Mouse (Mus musculus) limb, embryonic 15.5 days (tissue): ENCODE results near the gene C8g. TPM values are rescaled to one million over a fixed set of nuclear protein-coding genes. Genes with fewer than 3 reads are reported as not detected.

Experiments
- ATAC-seq: fragments of 200-750 bp; cut with Nextera tagmentation; 2 replicates; pipeline ENCODE4 v1.8.0; 2017; ENCODE audit warnings: low read depth, moderate TSS enrichment; ENCODE audit not compliant: insufficient number of reproducible peaks, low FRiP score, low TSS enrichment
- H3K27ac ChIP-seq: fragments of 300-500 bp; sonication (generic); 2 replicates; pipeline ENCODE4 v1.5.1; 2015; ENCODE audit warnings: moderate library complexity, mild to moderate bottlenecking, inconsistent platforms
- H3K27me3 ChIP-seq: fragments of 300-500 bp; sonication (generic); 2 replicates; pipeline ENCODE4 v1.6.1; 2015; ENCODE audit warnings: inconsistent platforms
- H3K36me3 ChIP-seq: fragments of 300-500 bp; sonication (generic); 2 replicates; pipeline ENCODE4 v1.6.1; 2015; ENCODE audit warnings: inconsistent platforms
- H3K4me1 ChIP-seq: fragments of 300-500 bp; sonication (generic); 2 replicates; pipeline ENCODE4 v1.6.1; 2015; ENCODE audit warnings: inconsistent platforms
- H3K4me2 ChIP-seq: fragments of 300-500 bp; sonication (generic); 2 replicates; pipeline ENCODE4 v1.6.1; 2015; ENCODE audit warnings: mild to moderate bottlenecking, inconsistent platforms
- H3K4me3 ChIP-seq: fragments of 300-500 bp; sonication (generic); 2 replicates; pipeline ENCODE4 v1.5.1; 2015; ENCODE audit warnings: mild to moderate bottlenecking, inconsistent platforms
- H3K9ac ChIP-seq: fragments of 300-500 bp; sonication (generic); 2 replicates; pipeline ENCODE4 v1.6.1; 2015; ENCODE audit warnings: inconsistent platforms
- H3K9me3 ChIP-seq: fragments of 300-500 bp; sonication (generic); 2 replicates; pipeline ENCODE4 v1.6.1; 2016; ENCODE audit warnings: inconsistent platforms
- WGBS: fragments of 180-500 bp; shearing (Covaris S2); methylation state at CpG from one replicate; pipeline ENCODE4 v1.1.7; 2015; 5-methylcytosine and 5-hydroxymethylcytosine counted together
- polyA plus RNA-seq: library from polyadenylated mRNA; unstranded; fragments of >200 nt; fragmentation: Nextera tagmentation; extraction: Ambion mirVana; gene quantifications from 2 replicates; pipeline ENCODE4 v1.2.1, GENCODE M21; 2015

The C8g gene
- polyA plus RNA-seq, 1 experiment from 2014 or later, result 4.6 TPM

GRCm38 (mm10) chr2:25477541-25477940 is 24.0 kb downstream of the C8g start:
- Histone ChIP-seq H3K4me1 (no peaks in the 10 kb centered on the region), H3K27ac (no peak overlapping the region), H3K36me3 (no peaks in the 10 kb centered on the region), H3K27me3 (no peaks in the 10 kb centered on the region), H3K9me3 (no peaks in the 10 kb centered on the region), H3K9ac (no peak overlapping the region), H3K4me2 (no peak overlapping the region), H3K4me3 (no peak overlapping the region)
- ATAC-seq, result no peak
- 83% methylated on average over 8 of the region's 8 CpGs for WGBS

- Histone ChIP-seq H3K27me3 (no peaks in the 10 kb centered on the region), H3K9ac (no peak overlapping the region), H3K4me2 (no peak overlapping the region), H3K9me3 (no peaks in the 10 kb centered on the region), H3K27ac (no peak overlapping the region), H3K4me3 (no peak overlapping the region), H3K36me3 (no peaks in the 10 kb centered on the region), H3K4me1 (peaks cover 14% of the 10 kb centered on the region)
- 78% methylated on average over 2 of the region's 2 CpGs for WGBS
- ATAC-seq, result no peak
These were observed 29.0 kb downstream of the C8g start for GRCm38 (mm10) chr2:25472550-25472949.

- Histone ChIP-seq H3K36me3 (no peaks in the 10 kb centered on the region), H3K9ac (no peak within 1 kb of the TSS), H3K27me3 (no peaks in the 10 kb centered on the region), H3K4me1 (peaks cover 19% of the 10 kb centered on the region), H3K4me3 (no peak within 1 kb of the TSS), H3K9me3 (no peaks in the 10 kb centered on the region), H3K27ac (no peak within 1 kb of the TSS), H3K4me2 (no peak within 1 kb of the TSS)
- WGBS, result 51% methylated on average over 6 of the region's 6 CpGs
- no peak for ATAC-seq
These were observed 31.6 kb downstream of the C8g start, which contains the start of gene Ptgds for GRCm38 (mm10) chr2:25469969-25470368. Gene Ptgds (minus strand): TSS chr2:25470046.

GRCm38 (mm10) chr2:25468962-25469915 is 32.3 kb downstream of the C8g start:
- 65% methylated on average over 10 of the region's 10 CpGs for whole genome bisulfite sequencing
- no peaks in the 10 kb centered on the region for H3K9me3 ChIP-seq
- no peak overlapping the region for H3K27ac ChIP-seq
- H3K4me2 ChIP-seq, result no peak overlapping the region
- no peak overlapping the region for H3K4me3 ChIP-seq
- ATAC-seq, result no peak
- H3K36me3 ChIP-seq, result no peaks in the 10 kb centered on the region
- H3K9ac ChIP-seq, result no peak overlapping the region
- H3K4me1 ChIP-seq, result peaks cover 19% of the 10 kb centered on the region
- H3K27me3 ChIP-seq, result no peaks in the 10 kb centered on the region

GRCm38 (mm10) chr2:25467606-25468303 is 33.8 kb downstream of the C8g start:
- 76% methylated on average over 14 of the region's 14 CpGs for WGBS
- H3K36me3 ChIP-seq, result no peaks in the 10 kb centered on the region
- H3K9me3 ChIP-seq, result no peaks in the 10 kb centered on the region
- no peaks in the 10 kb centered on the region for H3K27me3 ChIP-seq
- ATAC-seq, result no peak
- H3K4me1 ChIP-seq, result peaks cover 19% of the 10 kb centered on the region
- H3K4me3 ChIP-seq, result no peak overlapping the region
- H3K27ac ChIP-seq, result no peak overlapping the region
- H3K9ac ChIP-seq, result no peak overlapping the region
- H3K4me2 ChIP-seq, result no peak overlapping the region

- Histone ChIP-seq H3K27ac (peak overlapping the region; percentile 22; the same call in 1 of the 2 replicates), H3K27me3 (no peaks in the 10 kb centered on the region), H3K9ac (no peak overlapping the region), H3K4me1 (peaks cover 30% of the 10 kb centered on the region), H3K9me3 (no peaks in the 10 kb centered on the region), H3K36me3 (no peaks in the 10 kb centered on the region), H3K4me3 (no peak overlapping the region), H3K4me2 (no peak overlapping the region)
- 33% methylated on average over 10 of the region's 10 CpGs for WGBS
- ATAC-seq, result no peak
These were observed 35.5 kb downstream of the C8g start for GRCm38 (mm10) chr2:25465816-25466635.

GRCm38 (mm10) chr2:25465256-25465655 is 36.3 kb downstream of the C8g start:
- H3K4me3 ChIP-seq, result no peak overlapping the region
- H3K36me3 ChIP-seq, result no peaks in the 10 kb centered on the region
- H3K4me1 ChIP-seq, result peaks cover 33% of the 10 kb centered on the region
- no peak for ATAC-seq
- no peak overlapping the region for H3K9ac ChIP-seq
- no peak overlapping the region for H3K4me2 ChIP-seq
- WGBS, result 81% methylated on average over 2 of the region's 2 CpGs
- H3K27me3 ChIP-seq, result no peaks in the 10 kb centered on the region
- H3K9me3 ChIP-seq, result no peaks in the 10 kb centered on the region
- H3K27ac ChIP-seq, result no peak overlapping the region

GRCm38 (mm10) chr2:25463630-25464029 is 37.9 kb downstream of the C8g start:
- Histone ChIP-seq H3K4me2 (no peak overlapping the region), H3K36me3 (peaks cover 7% of the 10 kb centered on the region), H3K27me3 (no peaks in the 10 kb centered on the region), H3K4me3 (no peak overlapping the region), H3K9ac (no peak overlapping the region), H3K4me1 (peaks cover 38% of the 10 kb centered on the region), H3K9me3 (no peaks in the 10 kb centered on the region), H3K27ac (no peak overlapping the region)
- WGBS, result 85% methylated on average over 3 of the region's 3 CpGs
- no peak for ATAC-seq

- 17% methylated on average over 3 of the region's 3 CpGs for WGBS
- Histone ChIP-seq H3K36me3 (peaks cover 17% of the 10 kb centered on the region), H3K9me3 (no peaks in the 10 kb centered on the region), H3K4me2 (peak overlapping the region; percentile 82), H3K27me3 (no peaks in the 10 kb centered on the region), H3K27ac (peak overlapping the region; percentile 90), H3K4me3 (peak overlapping the region; percentile 66), H3K4me1 (peaks cover 43% of the 10 kb centered on the region), H3K9ac (peak overlapping the region; percentile 33; the same call in 1 of the 2 replicates)
- ATAC-seq, result no peak
These were observed 40.1 kb downstream of the C8g start for GRCm38 (mm10) chr2:25461407-25461806.

GRCm38 (mm10) chr2:25460551-25461309 is 40.8 kb downstream of the C8g start, which contains the start of gene Paxx:
Gene Paxx (minus strand): TSS chr2:25461094.
- Histone ChIP-seq H3K27ac (peak within 1 kb of the TSS; percentile 90), H3K4me1 (peaks cover 40% of the 10 kb centered on the region), H3K9ac (peak within 1 kb of the TSS; percentile 54), H3K4me3 (peak within 1 kb of the TSS; percentile 66), H3K36me3 (peaks cover 17% of the 10 kb centered on the region), H3K9me3 (no peaks in the 10 kb centered on the region), H3K27me3 (no peaks in the 10 kb centered on the region), H3K4me2 (peak within 1 kb of the TSS; percentile 82)
- whole genome bisulfite sequencing, result under 1% methylated on average over 48 of the region's 48 CpGs
- ATAC-seq, result peak; percentile 84

- Histone ChIP-seq H3K4me1 (peaks cover 37% of the 10 kb centered on the region), H3K9me3 (no peaks in the 10 kb centered on the region), H3K36me3 (peaks cover 17% of the 10 kb centered on the region), H3K9ac (peak overlapping the region; percentile 54), H3K4me3 (peak overlapping the region; percentile 66), H3K27ac (peak overlapping the region; percentile 90), H3K27me3 (no peaks in the 10 kb centered on the region), H3K4me2 (peak overlapping the region; percentile 82)
- 34% methylated on average over 5 of the region's 5 CpGs for WGBS
- no peak for ATAC-seq
These were observed 41.4 kb downstream of the C8g start for GRCm38 (mm10) chr2:25460135-25460534.
